Mouse (Mus musculus) layer of hippocampus, postnatal 10 days (tissue): Measurements from ENCODE around the gene Hfe. TPM values are rescaled to one million over a fixed set of nuclear protein-coding genes. Genes with fewer than 3 reads are reported as not detected.
"Not testable (repeated sequence)": the region's sequence is repeated elsewhere in the genome, so short reads cannot be mapped to it uniquely, and the experiment has no call there.

Experiments
- DNase-seq, 2 experiments: peaks; one replicate each; pipeline ENCODE4 v3.0.0; 2021; ENCODE audit warnings: low spot score in 2 of 2
- microRNA-seq, 2 experiments: library from miRNA; unstranded; fragments of <30 nt; microRNA quantifications; one replicate each; pipeline ENCODE4 v1.2.0; 2021
- total RNA-seq, 2 experiments: library from RNA; stranded (reverse); gene quantifications; 2 replicates each; pipeline ENCODE4 v1.2.3; 2021

The Hfe gene
- total RNA-seq, 2 experiments from 2014 or later = 3.4 to 5.9 TPM

GRCm38 (mm10) chr13:23687181-23687580 is 23.5 kb downstream of the Hfe start:
- no peak for DNase-seq

DNA sequence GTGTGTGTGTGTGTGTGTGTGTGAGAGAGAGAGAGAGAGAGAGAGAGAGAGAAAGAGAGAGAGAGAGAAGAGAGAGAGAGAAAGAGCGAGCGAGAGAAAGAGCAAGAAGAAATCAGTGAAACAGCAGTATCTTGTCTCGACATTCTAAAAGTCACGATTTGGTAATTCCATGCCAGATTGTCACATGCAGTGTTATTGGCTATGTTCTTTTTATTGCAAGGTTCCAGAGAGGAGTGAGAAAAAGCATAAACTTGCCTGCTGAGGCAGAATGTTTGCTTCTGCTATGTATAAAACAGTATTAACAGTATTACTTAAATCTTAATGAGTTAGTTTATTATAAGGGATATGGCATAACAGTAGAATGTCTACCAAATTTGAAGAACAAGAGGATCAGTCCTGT is 24.7 kb downstream of the Hfe start:
- DNase-seq = no peak

DNA sequence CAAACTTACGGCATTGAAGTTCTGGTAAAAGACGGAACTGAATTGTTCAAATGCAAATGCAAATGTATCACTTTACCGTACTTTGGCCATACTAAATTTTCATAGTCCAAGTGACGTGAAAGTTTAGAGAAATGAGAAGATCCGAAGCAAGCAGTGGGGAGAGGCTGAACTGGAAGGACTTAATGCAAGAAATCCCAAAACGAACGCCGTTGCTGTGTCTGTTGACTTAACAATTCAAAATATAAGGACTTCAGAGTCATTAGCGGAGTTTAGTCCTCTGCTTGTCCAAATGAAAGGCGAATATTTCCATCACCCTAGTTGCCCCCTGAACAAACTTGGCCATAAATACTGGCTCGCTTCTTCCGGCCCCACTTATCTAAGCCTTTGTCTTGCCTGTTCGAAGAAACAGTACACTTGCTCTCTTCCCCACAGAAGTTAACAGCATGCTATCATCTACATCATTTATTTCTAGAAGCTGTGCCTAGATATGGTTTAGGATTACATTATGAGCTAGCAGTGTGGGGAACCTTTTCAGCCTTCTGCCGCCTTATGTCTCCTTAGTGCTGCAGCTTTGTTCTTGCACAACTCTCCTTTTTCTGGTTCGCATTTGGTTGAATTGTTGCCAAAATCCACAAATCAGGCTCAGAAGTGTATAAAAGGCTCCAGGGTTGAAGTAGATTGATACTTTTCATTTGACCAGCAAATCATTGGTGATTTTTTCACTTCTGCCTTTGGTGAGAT is 25.4 kb downstream of the Hfe start:
- no peak for DNase-seq

DNA sequence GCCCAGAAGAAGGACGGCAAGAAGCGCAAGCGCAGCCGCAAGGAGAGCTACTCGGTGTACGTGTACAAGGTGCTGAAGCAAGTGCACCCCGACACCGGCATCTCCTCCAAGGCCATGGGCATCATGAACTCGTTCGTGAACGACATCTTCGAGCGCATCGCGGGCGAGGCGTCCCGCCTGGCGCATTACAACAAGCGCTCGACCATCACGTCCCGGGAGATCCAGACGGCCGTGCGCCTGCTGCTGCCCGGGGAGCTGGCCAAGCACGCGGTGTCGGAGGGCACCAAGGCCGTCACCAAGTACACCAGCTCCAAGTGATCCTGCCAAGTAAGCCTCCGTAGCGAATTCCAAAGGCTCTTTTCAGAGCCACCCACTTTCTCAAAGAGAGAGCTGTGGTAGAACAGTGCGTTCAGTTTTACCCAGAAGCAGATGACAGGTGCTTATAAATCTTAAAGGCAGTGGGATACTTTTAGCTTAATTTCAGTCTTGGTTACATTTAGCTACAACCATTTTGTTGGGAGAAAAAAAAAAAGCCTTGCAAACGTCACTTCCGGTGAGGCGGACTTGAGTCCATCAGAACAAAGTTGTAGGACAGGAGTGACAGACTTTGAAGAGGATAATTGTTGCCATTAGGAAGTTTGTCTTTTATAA is 26.2 kb downstream of the Hfe start:
- peak; percentile 36 to 41 for DNase-seq

- peak; percentile 66 to 81 for DNase-seq
Measured at GRCm38 (mm10) chr13:23683755-23684281, 26.8 kb downstream of the Hfe start, which contains the start of the genes Hist1h2ac and Hist1h2bc. Gene Hist1h2ac (minus strand): TSS chr13:23683948. Gene Hist1h2bc (plus strand): TSS chr13:23684199.

- not testable (repeated sequence) for DNase-seq
Measured at GRCm38 (mm10) chr13:23682947-23683754, 27.5 kb downstream of the Hfe start.

DNA sequence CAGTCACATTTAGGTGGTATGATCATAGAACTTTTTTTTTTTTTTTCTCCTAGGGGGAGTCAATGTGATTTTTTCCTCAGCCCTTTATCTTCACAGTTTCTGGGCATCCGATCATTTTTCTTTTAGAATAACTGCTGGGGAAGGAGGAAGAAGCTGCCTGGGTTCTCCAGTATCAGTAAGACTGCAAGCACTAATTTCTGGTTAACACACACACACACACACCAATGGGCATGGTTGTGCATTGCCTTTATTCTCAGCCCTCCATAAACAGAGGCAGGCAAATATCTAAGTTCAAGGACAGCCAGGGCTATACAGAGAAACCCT is 28.1 kb downstream of the Hfe start:
- DNase-seq = no peak

GRCm38 (mm10) chr13:23681990-23682582 is 28.6 kb downstream of the Hfe start:
- no peak for DNase-seq

DNA sequence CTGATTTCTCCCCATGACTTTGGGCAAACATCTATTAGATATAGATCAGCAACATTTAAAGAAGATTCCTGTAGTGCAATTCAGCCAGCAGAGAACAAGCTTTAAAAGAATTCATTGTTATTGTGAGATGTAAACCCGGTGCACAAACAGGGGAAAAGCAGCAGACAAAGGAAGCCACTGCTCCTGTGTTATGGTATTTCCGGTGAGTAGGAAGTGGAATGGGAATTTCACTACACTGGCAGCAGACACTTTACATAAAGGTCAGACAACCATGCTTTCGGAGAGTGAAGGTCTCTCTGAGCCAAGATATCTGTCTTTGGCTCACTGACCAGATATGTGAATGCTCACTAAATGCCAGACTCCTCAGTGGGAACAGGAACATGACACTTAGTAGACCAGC is 48.1 kb downstream of the Hfe start:
- DNase-seq = no peak

DNA sequence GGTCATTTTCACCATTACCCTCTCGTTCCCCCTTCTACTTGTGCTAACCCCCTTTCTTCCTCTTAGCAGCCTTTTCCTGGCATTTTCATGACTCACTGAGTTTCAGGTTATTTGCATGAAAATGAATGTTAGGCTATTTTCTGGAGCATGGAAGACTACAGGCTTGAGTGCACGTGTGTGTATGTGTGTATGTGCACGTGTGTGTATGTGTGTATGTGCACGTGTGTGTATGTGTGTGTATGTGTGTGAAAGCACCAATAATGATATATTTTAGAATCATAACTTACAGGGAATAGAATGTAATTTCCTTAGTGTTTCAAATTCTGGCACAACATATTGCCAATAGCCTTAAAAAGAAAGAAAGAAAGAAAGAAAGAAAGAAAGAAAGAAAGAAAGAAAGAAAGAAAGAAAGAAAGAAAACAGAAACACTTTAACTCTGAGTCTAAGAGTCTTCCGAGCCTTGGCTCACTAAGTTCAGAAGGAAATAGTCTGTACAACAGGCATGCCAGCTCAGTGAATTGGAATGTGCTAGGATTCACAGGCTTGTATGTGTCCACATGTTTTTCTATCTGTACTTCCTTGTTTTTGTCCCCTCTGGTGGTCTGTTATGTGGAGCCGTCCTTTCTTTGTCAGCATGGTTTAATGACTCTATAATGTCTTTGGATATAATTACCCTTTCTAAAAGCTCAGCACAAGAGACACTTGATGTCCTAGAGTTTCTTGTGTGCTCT is 50.9 kb downstream of the Hfe start:
- no peak for DNase-seq

Small RNA genes lying within 50 kb of the gene (microRNA-seq; reads per million reads assigned to microRNA genes)
- gene Gm44314 (0 reads per million in 2 experiments), gene Gm44350 (0 to 0.67 reads per million in 2 experiments), gene Gm44484 (0 reads per million in 2 experiments)

Other genes with a start within 250 kb of the Hfe start
- gene Btn1a1, start 245.0 kb downstream of the Hfe start, total RNA-seq = not detected
- gene Btn2a2, start 222.0 kb downstream of the Hfe start, total RNA-seq = under 1 TPM; 0.53 to 0.58 TPM
- 100 to 1,000 TPM; 280 to 315 TPM for gene Hist1h4h, start 179.8 kb downstream of the Hfe start, total RNA-seq
- 10 to 100 TPM; 45.7 to 51.3 TPM for gene Hist1h2af, start 176.9 kb downstream of the Hfe start, total RNA-seq
- 10 to 100 TPM; 19.1 to 19.9 TPM for gene Hist1h3g, start 175.4 kb downstream of the Hfe start, total RNA-seq
- 1 to 10 TPM; 5.1 TPM for gene Hist1h2bh, start 167.5 kb downstream of the Hfe start, total RNA-seq
- 10 to 100 TPM; 28.3 to 32.7 TPM for gene Hist1h3f, start 166.8 kb downstream of the Hfe start, total RNA-seq
- gene Hist1h4f, start 159.2 kb downstream of the Hfe start, total RNA-seq = 100 to 1,000 TPM; 140 to 182 TPM
- gene Hist1h1d, start 157.6 kb downstream of the Hfe start, total RNA-seq = 1 to 10 TPM; 6.4 to 6.6 TPM
- gene Hist1h3e, start 148.5 kb downstream of the Hfe start, total RNA-seq = 10 to 100 TPM; 77.0 to 85.3 TPM
- 10 to 100 TPM; 13.0 to 14.0 TPM for gene Hist1h2ae, start 139.6 kb downstream of the Hfe start, total RNA-seq
- gene Hist1h2bg, start 139.5 kb downstream of the Hfe start, total RNA-seq = 100 to 1,000 TPM; 105 to 126 TPM
- gene Hist1h2bf, start 136.7 kb downstream of the Hfe start, total RNA-seq = 10 to 100 TPM; 44.2 to 62.6 TPM
- 1 to 10 TPM; 5.3 to 5.6 TPM for gene Hist1h2ad, start 136.5 kb downstream of the Hfe start, total RNA-seq
- gene Hist1h3d, start 135.1 kb downstream of the Hfe start, total RNA-seq = 10 to 100 TPM; 13.0 to 15.0 TPM
- 100 to 1,000 TPM; 147 to 163 TPM for gene Hist1h4d, start 129.3 kb downstream of the Hfe start, total RNA-seq
- gene Hist1h2be, start 89.7 kb downstream of the Hfe start, total RNA-seq = 1 to 10 TPM; 6.7 to 8.4 TPM
- 10 to 100 TPM; 69.3 to 81.5 TPM for gene Hist1h1e, start 88.3 kb downstream of the Hfe start, total RNA-seq
- 1 to 10 TPM; 2.6 to 3.3 TPM for gene Hist1h2ac, start 26.9 kb downstream of the Hfe start, total RNA-seq
- 10 to 100 TPM; 27.9 to 28.0 TPM for gene Hist1h2bc, start 26.7 kb downstream of the Hfe start, total RNA-seq
- gene Hist1h1t, start 15.0 kb downstream of the Hfe start, total RNA-seq = not detected
- 100 to 1,000 TPM; 102 to 111 TPM for gene Hist1h4c, start 12.4 kb downstream of the Hfe start, total RNA-seq
- gene Hist1h1c, start 28.0 kb upstream of the Hfe start, total RNA-seq = 100 to 1,000 TPM in 1 of 2 experiments, 10 to 100 TPM in 1; 87.1 to 106 TPM
- gene Hist1h3c, start 34.7 kb upstream of the Hfe start, total RNA-seq = 10 to 100 TPM; 23.5 to 26.8 TPM
- 10 to 100 TPM; 38.1 to 45.9 TPM for gene Hist1h2bb, start 35.9 kb upstream of the Hfe start, total RNA-seq
- 10 to 100 TPM; 65.7 to 68.4 TPM for gene Hist1h2ab, start 40.3 kb upstream of the Hfe start, total RNA-seq
- 10 to 100 TPM; 67.7 to 73.1 TPM for gene Hist1h3b, start 41.4 kb upstream of the Hfe start, total RNA-seq
- gene Hist1h4b, start 46.2 kb upstream of the Hfe start, total RNA-seq = 10 to 100 TPM; 80.9 to 84.6 TPM
- 10 to 100 TPM; 71.9 to 72.7 TPM for gene Hist1h4a, start 50.4 kb upstream of the Hfe start, total RNA-seq
- 10 to 100 TPM; 68.7 to 70.1 TPM for gene Hist1h3a, start 51.5 kb upstream of the Hfe start, total RNA-seq
- gene Hist1h1a, start 52.8 kb upstream of the Hfe start, total RNA-seq = 10 to 100 TPM; 47.3 to 51.5 TPM
- gene Trim38, start 59.1 kb upstream of the Hfe start, total RNA-seq = not detected
- not detected for gene Slc17a2, start 96.1 kb upstream of the Hfe start, total RNA-seq
- gene Slc17a3, start 128.6 kb upstream of the Hfe start, total RNA-seq = not detected
- gene Slc17a1, start 156.9 kb upstream of the Hfe start, total RNA-seq = not detected
- gene Slc17a4, start 204.2 kb upstream of the Hfe start, total RNA-seq = not detected
- not detected for gene Hist1h2ba, start 223.3 kb upstream of the Hfe start, total RNA-seq
- not detected for gene Hist1h2aa, start 223.6 kb upstream of the Hfe start, total RNA-seq